Mouse (Mus musculus) thymus, adult 2 months (tissue): ENCODE data around the gene Eif4e2. TPM values are rescaled to one million over a fixed set of nuclear protein-coding genes. Genes with fewer than 3 reads are reported as not detected.
A peak's percentile ranks its signal among the peaks of the same experiment; 100 is the strongest.

Source experiments
- DNase-seq: peaks from one replicate; pipeline ENCODE4 v3.0.0; 2021
- H3K27ac ChIP-seq: fragments of 200-500 bp; 2 replicates; pipeline ENCODE4 v1.5.1; 2012; ENCODE audit warnings: low read length, control low read depth; ENCODE audit not compliant: control insufficient read depth, insufficient read depth
- H3K27me3 ChIP-seq: fragments of 200-500 bp; 2 replicates; pipeline ENCODE4 v1.6.1; 2012; ENCODE audit warnings: mild to moderate bottlenecking, low read length, moderate library complexity, mixed read lengths; ENCODE audit not compliant: control insufficient read depth, insufficient read depth
- H3K36me3 ChIP-seq: fragments of 200-500 bp; 2 replicates; pipeline ENCODE4 v1.6.1; 2012; ENCODE audit warnings: mild to moderate bottlenecking, low read length, moderate library complexity; ENCODE audit not compliant: control insufficient read depth, insufficient read depth
- H3K4me1 ChIP-seq: fragments of 200-500 bp; replicated peaks from 2 replicates; pipeline ENCODE4 v1.6.1; 2012; ENCODE audit warnings: low read length; ENCODE audit not compliant: control insufficient read depth, insufficient read depth
- H3K4me3 ChIP-seq: fragments of 200-500 bp; 2 replicates; pipeline ENCODE4 v1.5.1; 2012; ENCODE audit warnings: mild to moderate bottlenecking, low read length, control low read depth, moderate library complexity; ENCODE audit not compliant: control insufficient read depth, insufficient read depth
- CTCF ChIP-seq: fragments of 200-500 bp; IDR thresholded peaks from 2 replicates; pipeline ENCODE4 v1.5.1; 2012; ENCODE audit warnings: mild to moderate bottlenecking, control low read depth, low read length, moderate library complexity, borderline replicate concordance; ENCODE audit not compliant: control insufficient read depth, poor library complexity, insufficient read depth; ENCODE audit errors: extremely low read depth
- POLR2A ChIP-seq: fragments of 200-500 bp; IDR thresholded peaks from 2 replicates; pipeline ENCODE4 v1.6.1; 2012; ENCODE audit warnings: mild to moderate bottlenecking, low read length, control low read depth, moderate library complexity; ENCODE audit not compliant: control insufficient read depth, poor library complexity, insufficient read depth; ENCODE audit errors: extremely low read depth
- WGBS: fragments of 180-500 bp; shearing (Covaris S2); methylation state at CpG from one replicate; pipeline ENCODE4 v1.1.7; 2018; 5-methylcytosine and 5-hydroxymethylcytosine counted together
- polyA plus RNA-seq: library from polyadenylated mRNA; depleted of rRNA; stranded (reverse); fragments of >200 nt; gene quantifications from 2 replicates; pipeline ENCODE4 v1.2.3, GENCODE M21; 2012

The Eif4e2 gene
- polyA plus RNA-seq, 1 experiment, result 41.9 TPM

GRCm38 (mm10) chr1:87257691-87258090 is 44.0 kb downstream of the Eif4e2 start:
- H3K4me3 ChIP-seq, result no peak overlapping the region
- no peak for DNase-seq
- no peak for TF ChIP-seq CTCF
- no peak for TF ChIP-seq POLR2A
- 79% methylated on average over 11 of the region's 11 CpGs for WGBS
- H3K36me3 ChIP-seq, result no peaks in the 10 kb centered on the region
- peaks cover 4% of the 10 kb centered on the region; the same call in 1 of the 2 replicates for H3K27me3 ChIP-seq
- H3K4me1 ChIP-seq, result no peaks in the 10 kb centered on the region
- H3K27ac ChIP-seq, result no peak overlapping the region

- WGBS, result 12% methylated on average over 14 of the region's 14 CpGs
- Histone ChIP-seq H3K27me3 (peaks cover 8% of the 10 kb centered on the region; the same call in 1 of the 2 replicates), H3K4me1 (no peaks in the 10 kb centered on the region), H3K27ac (no peak overlapping the region), H3K4me3 (no peak overlapping the region), H3K36me3 (no peaks in the 10 kb centered on the region)
- no peak for TF ChIP-seq POLR2A
- no peak for TF ChIP-seq CTCF
- DNase-seq, result no peak
Measured at GRCm38 (mm10) chr1:87258484-87258883, 44.8 kb downstream of the Eif4e2 start.

GRCm38 (mm10) chr1:87259316-87259715 is 45.6 kb downstream of the Eif4e2 start:
- TF ChIP-seq POLR2A (no peak), CTCF (no peak)
- H3K27me3 ChIP-seq, result peaks cover 13% of the 10 kb centered on the region; the same call in 1 of the 2 replicates
- DNase-seq, result no peak

GRCm38 (mm10) chr1:87263257-87263656 is 49.5 kb downstream of the Eif4e2 start:
- Histone ChIP-seq H3K4me1 (peaks cover 8% of the 10 kb centered on the region; the same call in 1 of the 2 replicates), H3K4me3 (no peak overlapping the region), H3K27me3 (peaks cover 25% of the 10 kb centered on the region; the same call in 1 of the 2 replicates), H3K36me3 (no peaks in the 10 kb centered on the region), H3K27ac (no peak overlapping the region)
- TF ChIP-seq POLR2A (no peak), CTCF (no peak)
- no peak for DNase-seq
- 32% methylated on average over 9 of the region's 9 CpGs for WGBS

More at GRCm38 (mm10) chr1:87259316-87259715, 45.6 kb downstream of the Eif4e2 start:
- Histone ChIP-seq H3K36me3 (no peaks in the 10 kb centered on the region), H3K4me3 (no peak overlapping the region), H3K4me1 (peaks cover 3% of the 10 kb centered on the region; the same call in 1 of the 2 replicates), H3K27ac (no peak overlapping the region)
- 49% methylated on average over 2 of the region's 2 CpGs for WGBS

GRCm38 (mm10) chr1:87263796-87264133 is 50.1 kb downstream of the Eif4e2 start:
- no peak for DNase-seq
- no peak overlapping the region for H3K27ac ChIP-seq
- peaks cover 8% of the 10 kb centered on the region; the same call in 1 of the 2 replicates for H3K4me1 ChIP-seq
- no peaks in the 10 kb centered on the region for H3K36me3 ChIP-seq
- WGBS, result 19% methylated on average over 12 of the region's 12 CpGs
- H3K27me3 ChIP-seq, result peaks cover 25% of the 10 kb centered on the region; the same call in 1 of the 2 replicates
- TF ChIP-seq POLR2A (no peak), CTCF (no peak)
- no peak overlapping the region for H3K4me3 ChIP-seq

GRCm38 (mm10) chr1:87264134-87265006 is 50.7 kb downstream of the Eif4e2 start, which contains the start of gene Efhd1:
Efhd1 (plus strand) TSS chr1:87264363.
- Histone ChIP-seq H3K36me3 (no peaks in the 10 kb centered on the region), H3K27me3 (peaks cover 22% of the 10 kb centered on the region; the same call in 1 of the 2 replicates), H3K4me3 (peak within 1 kb of the TSS; percentile 2; the same call in 1 of the 2 replicates), H3K27ac (no peak within 1 kb of the TSS), H3K4me1 (peaks cover 8% of the 10 kb centered on the region; the same call in 1 of the 2 replicates)
- 2% methylated on average over 70 of the region's 70 CpGs for whole genome bisulfite sequencing
- no peak for TF ChIP-seq CTCF
- TF ChIP-seq POLR2A, result no peak
- no peak for DNase-seq

- H3K27ac ChIP-seq, result no peak overlapping the region
- no peaks in the 10 kb centered on the region for H3K36me3 ChIP-seq
- H3K27me3 ChIP-seq, result peaks cover 22% of the 10 kb centered on the region; the same call in 1 of the 2 replicates
- peaks cover 8% of the 10 kb centered on the region; the same call in 1 of the 2 replicates for H3K4me1 ChIP-seq
- DNase-seq, result no peak
- WGBS, result under 1% methylated on average over 13 of the region's 13 CpGs
- TF ChIP-seq POLR2A, result no peak
- TF ChIP-seq CTCF, result no peak
- H3K4me3 ChIP-seq, result no peak overlapping the region
Measured at GRCm38 (mm10) chr1:87265200-87265599, 51.5 kb downstream of the Eif4e2 start.
